Mouse (Mus musculus) gastrocnemius, postnatal 4 days (tissue): ENCODE data around the gene Gm4952. TPM values are rescaled to one million over a fixed set of nuclear protein-coding genes. Genes with fewer than 3 reads are reported as not detected.
"Not testable (repeated sequence)": the region's sequence is repeated elsewhere in the genome, so short reads cannot be mapped to it uniquely, and the experiment has no call there.

ENCODE experiments used
- DNase-seq, 2 experiments: peaks; one replicate each; pipeline ENCODE4 v3.0.0; 2021 to 2022; ENCODE audit warnings: low spot score in 2 of 2, mixed read lengths in 2 of 2
- total RNA-seq, 2 experiments: library from RNA; stranded (reverse); gene quantifications; 2 replicates each; pipeline ENCODE4 v1.2.3; 2021

The Gm4952 gene
- total RNA-seq, 2 experiments from 2014 or later: 1.0 TPM; not detected in 1

DNA sequence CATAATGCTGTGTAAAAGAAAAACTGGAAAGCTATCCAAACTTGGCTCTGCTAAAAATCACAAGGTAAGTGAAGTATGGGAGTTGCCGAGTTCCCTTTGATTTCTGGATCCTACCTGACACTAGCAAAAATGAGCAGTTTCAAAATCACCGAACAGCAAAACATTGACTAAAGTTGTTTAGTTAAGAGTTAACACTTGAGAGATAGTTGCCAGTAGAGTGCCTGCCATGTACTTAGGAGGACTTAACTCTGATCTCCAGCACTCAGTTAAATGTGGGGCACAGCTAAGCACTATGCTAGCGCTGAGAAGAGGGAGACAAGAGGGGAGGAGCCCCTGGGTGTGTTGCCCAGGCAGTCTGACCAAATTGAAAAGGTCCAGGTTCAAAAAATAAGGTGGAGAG lies 1.1 kb upstream of the Gm4952 start:
- DNase-seq: no peak

DNA sequence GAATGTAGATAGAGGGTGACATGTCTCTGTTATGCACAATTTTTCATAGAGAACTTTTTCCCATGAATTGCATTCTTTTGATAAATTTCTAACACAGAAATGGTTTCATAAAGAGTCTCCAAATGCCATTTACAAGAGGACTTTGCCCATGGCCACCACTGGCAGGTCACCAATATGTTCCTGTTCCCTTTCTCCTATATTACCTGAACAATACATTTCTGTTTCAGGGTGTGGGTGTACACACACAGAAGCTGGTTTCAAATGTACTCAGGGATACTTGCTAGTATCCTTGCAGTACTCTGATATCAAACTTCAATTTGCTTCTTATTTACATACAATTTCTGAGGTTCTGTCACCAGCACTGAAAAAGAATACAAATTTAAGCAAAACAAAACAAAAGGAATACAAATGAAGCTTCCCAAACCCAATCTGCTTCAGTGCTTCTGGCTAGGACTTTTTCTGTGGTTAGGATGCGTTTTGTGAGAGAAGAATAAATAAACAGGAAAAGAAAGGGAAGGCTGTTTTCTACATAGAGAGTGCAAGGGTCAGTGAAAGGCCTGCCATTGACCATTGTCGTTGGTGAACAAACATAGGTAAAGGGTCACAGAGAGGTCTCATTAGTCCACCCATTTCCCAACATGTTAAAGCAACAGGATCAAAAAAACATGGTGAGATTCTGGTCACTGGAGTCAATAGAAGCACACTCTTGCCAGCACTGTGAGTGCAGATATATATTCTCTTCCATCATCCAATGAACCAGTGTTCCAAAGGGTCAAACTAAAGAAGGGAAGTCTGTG lies 1.1 kb downstream of the Gm4952 start:
- no peak for DNase-seq

DNA sequence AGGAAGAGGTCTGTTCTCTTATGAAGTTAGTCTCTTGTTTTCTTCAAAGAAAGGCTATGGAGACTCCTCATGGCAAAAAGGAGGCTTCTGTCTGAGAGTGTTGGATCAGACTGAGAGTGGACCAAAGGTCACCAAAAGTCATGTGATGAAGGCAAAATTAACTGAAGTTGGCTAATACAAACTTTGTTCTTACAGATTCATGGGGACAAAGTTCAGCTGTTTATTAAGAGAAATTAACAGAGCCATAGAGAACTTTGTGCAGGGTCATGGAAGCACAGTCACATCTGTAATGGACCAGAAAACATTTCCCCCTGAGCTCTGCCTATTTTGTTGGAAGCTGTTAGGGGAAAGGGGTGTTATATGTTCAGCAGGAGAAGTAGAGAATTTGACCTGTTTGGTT lies 8.6 kb downstream of the Gm4952 start:
- DNase-seq: no peak

DNA sequence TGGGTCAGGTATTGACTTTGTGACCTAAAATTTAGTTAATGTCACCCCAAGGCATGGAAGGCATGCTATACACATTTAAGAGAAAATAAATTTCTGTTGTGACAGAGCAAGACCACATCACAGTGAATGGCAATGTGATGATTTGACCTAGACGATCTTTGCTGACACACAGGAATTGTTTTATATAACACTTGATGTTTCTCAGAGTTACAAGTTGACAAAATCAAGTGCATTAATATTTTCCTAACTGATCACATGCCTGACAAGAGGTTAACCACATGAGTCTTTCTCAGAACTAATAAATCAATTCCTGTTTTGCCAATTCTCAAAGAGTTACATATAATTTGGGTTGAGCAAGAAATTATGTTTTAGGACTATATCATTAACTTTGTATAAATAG lies 13.9 kb downstream of the Gm4952 start:
- no peak for DNase-seq

DNA sequence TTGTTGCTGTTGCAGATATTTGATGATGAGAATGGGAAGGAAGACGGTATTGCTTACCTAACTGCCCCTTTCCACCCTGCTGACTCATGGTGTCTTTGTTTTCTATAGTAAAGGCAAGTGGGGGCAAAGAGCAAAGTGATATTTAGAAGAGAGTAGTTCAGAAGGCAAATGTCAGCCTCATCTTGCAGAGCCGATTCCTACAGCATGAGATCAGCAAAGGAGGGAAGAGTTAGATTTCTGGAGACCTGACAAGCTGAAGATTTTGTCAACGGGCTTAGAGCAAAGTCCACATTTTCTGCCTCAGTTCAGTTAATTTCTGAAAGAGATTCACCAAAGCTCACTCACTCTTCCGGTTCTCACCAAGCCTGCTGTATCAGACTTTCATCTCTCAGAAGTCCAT lies 33.4 kb downstream of the Gm4952 start, which contains the start of gene Glyat:
TSS of gene Glyat (plus strand) at position 133 of the 400 bp plus-strand sequence.
- no peak for DNase-seq

DNA sequence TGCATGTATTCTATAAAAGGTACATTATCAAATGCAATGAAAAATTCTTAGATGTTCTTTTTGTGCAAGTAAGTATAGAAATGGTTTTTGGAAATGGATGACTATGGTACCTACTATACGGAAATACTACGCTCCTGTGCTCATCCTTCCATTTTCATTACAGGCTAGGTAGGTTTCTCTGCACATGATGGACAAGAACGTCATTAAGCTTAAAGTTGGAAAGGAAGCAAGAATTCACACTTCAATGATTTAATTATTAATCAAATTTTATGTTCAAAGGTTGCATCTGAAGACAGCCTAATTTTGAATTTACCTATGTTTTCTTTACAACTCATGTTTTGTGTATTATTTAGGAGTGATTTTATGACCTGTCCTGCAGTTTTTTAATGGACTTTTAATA lies 34.5 kb downstream of the Gm4952 start:
- DNase-seq: no peak

DNA sequence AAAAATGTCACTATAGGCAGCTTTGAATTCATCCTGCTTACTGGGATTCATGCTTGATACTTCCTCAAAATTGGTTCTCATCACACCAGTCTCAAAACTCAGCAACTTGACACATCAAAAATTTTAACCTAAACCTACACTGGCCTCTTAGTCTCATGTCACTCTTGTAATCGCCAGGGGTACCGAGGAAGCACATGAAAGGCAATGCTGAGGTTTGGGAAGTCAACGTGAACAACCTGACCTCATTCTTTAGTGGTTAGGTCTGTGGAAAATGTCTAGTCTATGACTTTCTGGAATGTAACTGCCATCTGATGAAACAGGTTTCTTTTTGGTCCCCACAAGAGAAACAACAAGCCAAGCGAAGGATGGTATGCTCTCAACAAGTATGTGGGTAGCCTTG lies 35.2 kb downstream of the Gm4952 start:
- DNase-seq: no peak

DNA sequence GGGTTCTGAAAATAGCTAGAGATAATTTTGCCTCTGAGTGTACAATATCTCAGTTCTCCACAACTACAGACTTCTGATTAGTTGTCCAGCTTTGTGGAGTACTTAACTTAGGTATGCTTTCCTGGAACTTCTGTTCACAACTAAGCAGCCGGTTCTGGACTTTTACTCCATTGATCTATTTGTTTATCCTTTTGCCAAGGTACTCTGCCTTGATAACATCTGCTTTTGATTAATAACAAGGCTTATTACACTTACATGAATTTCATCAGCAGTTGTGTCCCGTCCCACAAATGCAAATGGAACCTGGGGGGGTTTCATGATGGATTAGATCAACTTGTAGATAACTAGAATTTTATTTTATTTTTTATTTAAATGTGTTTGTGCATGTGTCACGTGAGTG lies 37.1 kb downstream of the Gm4952 start:
- DNase-seq: no peak

DNA sequence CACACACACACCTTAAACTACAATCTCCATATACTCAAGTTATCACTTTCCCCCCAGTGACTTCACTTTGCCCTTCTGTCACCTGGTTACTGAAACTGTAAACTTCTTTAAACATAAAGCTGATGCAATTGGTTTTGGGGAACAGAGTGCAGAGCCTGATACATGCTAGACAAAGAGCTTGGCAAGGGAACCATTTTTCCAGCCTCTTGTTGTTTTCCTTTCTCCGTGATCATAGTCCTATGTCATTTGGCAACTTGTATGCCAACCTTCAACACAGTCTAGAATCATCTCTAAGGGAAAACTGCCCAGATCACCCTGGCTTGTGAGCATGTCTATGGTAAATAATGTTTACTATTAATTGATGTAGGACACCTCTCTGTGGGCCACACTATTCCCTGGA lies 38.3 kb downstream of the Gm4952 start:
- no peak for DNase-seq

DNA sequence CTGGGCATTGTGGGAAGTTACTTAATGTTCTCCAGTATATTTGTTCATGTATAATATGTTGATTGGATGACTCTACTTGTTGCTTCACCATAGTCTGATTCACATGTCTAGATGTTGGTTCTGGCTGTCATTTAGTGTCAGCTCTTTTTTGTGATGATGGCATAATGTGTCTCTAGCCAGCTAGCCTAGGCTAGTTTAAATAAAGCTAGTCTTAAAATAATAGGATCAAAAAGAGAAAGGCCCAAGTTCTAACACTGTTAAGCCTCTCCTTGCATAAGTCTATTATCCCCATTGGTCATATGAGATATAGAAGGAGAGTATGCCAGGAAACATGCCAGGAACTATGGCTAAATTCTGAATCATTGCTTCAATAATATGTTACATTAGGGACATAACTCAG lies 49.7 kb downstream of the Gm4952 start:
- no peak for DNase-seq

DNA sequence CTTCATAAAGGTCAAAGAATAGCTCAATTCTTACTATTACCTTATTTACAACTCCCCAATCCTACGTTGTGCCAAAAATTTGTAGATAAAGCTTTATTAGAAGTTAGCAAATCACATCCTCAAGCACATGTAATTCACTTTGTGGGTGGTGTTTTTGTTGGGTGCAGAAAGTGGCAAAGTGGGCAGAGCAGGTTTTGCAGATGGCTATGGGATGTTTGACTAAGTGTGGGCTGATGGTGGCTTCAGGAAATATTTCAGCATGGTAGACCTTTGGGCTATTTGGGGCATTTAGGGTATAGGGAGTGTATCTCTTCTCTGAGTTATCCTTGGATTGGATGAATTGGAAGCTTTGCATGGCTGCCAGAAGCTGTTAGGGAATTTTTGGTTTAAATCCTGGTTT lies 66.4 kb downstream of the Gm4952 start:
- no peak for DNase-seq

DNA sequence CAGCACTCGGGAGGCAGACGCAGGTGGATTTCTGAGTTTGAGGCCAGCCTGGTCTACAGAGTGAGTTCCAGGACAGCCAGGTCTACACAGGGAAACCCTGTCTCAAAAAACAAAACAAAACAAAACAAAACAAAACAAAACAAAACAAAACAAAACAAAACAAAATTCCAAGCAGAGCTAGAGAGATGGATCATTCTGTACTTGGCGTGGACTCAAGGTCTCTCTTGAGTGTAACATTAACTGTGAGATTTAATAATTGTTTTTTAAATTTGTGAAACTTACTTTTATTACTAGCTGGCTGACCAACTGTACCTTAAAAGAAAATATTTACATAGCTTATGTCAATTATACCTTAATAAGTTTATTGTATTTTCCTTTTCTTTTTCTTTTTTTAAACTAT lies 68.8 kb downstream of the Gm4952 start:
- not testable (repeated sequence) for DNase-seq

DNA sequence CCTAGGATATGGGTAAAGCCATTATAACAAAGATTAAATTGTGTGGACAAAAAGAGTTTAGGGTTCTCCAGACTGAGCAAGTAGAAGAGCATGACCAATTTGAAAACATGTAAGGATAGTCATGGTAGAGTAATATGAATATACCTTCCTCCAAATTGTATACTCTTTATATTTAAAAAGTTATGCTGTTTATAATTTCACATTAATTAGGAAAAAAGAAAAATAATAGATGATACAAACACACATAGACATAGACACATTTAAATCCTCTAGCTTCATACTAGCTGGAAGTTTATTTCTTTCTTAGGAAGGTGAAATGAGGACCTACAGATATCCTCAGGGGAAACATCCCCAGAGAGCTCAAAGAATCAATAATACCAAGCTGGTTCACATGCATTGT lies 70.4 kb downstream of the Gm4952 start, which contains the start of gene Olfr1442:
TSS of gene Olfr1442 (plus strand) at position 301 of the 400 bp plus-strand sequence.
- DNase-seq: no peak

DNA sequence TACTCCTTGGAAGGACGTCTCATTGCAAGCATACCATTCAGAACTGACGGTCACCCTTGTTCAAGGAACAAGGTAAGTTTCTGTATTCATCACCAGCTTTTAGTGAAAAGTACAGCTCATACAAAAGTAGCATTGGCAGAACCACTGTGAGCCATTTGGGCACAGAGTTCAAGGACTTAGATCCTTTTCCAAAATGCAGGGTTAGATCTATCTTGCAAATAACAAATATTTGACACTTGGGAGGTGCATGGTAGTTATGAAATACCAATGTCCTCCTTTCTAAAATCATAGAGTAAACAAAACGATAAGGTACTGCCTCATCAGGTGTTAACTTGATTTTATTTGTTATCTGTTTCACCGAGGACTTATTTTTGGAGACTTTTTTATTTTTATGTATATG lies 71.3 kb downstream of the Gm4952 start:
- no peak for DNase-seq

DNA sequence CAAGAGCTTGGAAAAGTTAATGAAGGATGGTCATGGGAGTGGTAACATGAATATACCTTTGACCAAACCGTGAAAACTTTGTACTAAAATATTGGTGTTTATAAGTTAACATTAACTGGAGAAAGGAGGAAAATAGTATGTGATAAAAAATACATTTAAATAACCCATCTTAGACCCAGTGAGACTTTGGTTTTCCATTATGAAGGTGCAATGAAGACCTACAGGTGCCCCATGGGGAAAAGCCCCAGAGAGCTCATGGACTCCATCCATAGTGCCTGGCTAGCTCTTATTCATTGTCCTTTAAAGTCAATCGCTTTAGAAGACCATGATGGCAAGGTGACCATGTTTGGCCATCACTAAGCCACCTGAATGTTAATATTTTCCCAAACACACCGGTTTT lies 78.0 kb downstream of the Gm4952 start, which contains the start of gene Olfr1443:
TSS of gene Olfr1443 (plus strand) at position 301 of the 400 bp plus-strand sequence.
- no peak for DNase-seq

Other genes with a start within 250 kb of the Gm4952 start
- gene Olfr1440, start 212.7 kb upstream of the Gm4952 start, total RNA-seq: not detected
- gene Olfr1441, start 182.5 kb upstream of the Gm4952 start, total RNA-seq: not detected
- gene Pfpl, start 172.1 kb upstream of the Gm4952 start, total RNA-seq: not detected
- gene Mpeg1, start 139.2 kb upstream of the Gm4952 start, total RNA-seq: 1 to 10 TPM; 3.7 to 3.9 TPM
- gene Dtx4, start 98.5 kb upstream of the Gm4952 start, total RNA-seq: 10 to 100 TPM; 33.2 to 37.5 TPM
- 10 to 100 TPM; 21.3 to 21.5 TPM for gene Fam111a, start 54.2 kb upstream of the Gm4952 start, total RNA-seq
- not detected for gene Glyat, start 33.3 kb downstream of the Gm4952 start, total RNA-seq
- gene Olfr1442, start 70.5 kb downstream of the Gm4952 start, total RNA-seq: not detected
- not detected for gene Olfr1443, start 78.1 kb downstream of the Gm4952 start, total RNA-seq
- gene Keg1, start 95.8 kb downstream of the Gm4952 start, total RNA-seq: under 1 TPM in 1 of 2 experiments, not detected in 1; 0.49 TPM
- 1 to 10 TPM; 2.6 to 3.8 TPM for gene Cntf, start 165.7 kb downstream of the Gm4952 start, total RNA-seq
- gene Zfp91, start 196.2 kb downstream of the Gm4952 start, total RNA-seq: 10 to 100 TPM; 62.2 to 71.0 TPM
- gene Lpxn, start 196.2 kb downstream of the Gm4952 start, total RNA-seq: 1 to 10 TPM; 1.5 to 1.9 TPM
- gene Gm5244, start 246.7 kb downstream of the Gm4952 start, total RNA-seq: not detected